Mouse (Mus musculus) testis, adult 2 months (tissue): ENCODE data around the gene Fam171b. TPM values are rescaled to one million over a fixed set of nuclear protein-coding genes. Genes with fewer than 3 reads are reported as not detected.

Source experiments
- H3K27ac ChIP-seq: fragments of 200-500 bp; 2 replicates; pipeline ENCODE4 v1.5.1; 2012; ENCODE audit warnings: low read depth, low read length; ENCODE audit not compliant: control insufficient read depth, insufficient read depth
- H3K27me3 ChIP-seq: fragments of 200-500 bp; 2 replicates; pipeline ENCODE4 v1.6.1; 2012; ENCODE audit warnings: mild to moderate bottlenecking, low read length, moderate library complexity; ENCODE audit not compliant: control insufficient read depth, insufficient read depth
- H3K36me3 ChIP-seq: fragments of 200-500 bp; 2 replicates; pipeline ENCODE4 v1.6.1; 2012; ENCODE audit warnings: mild to moderate bottlenecking, low read length; ENCODE audit not compliant: control insufficient read depth, insufficient read depth
- H3K4me1 ChIP-seq: fragments of 200-500 bp; 2 replicates; pipeline ENCODE4 v1.6.1; 2012; ENCODE audit warnings: low read length; ENCODE audit not compliant: control insufficient read depth, insufficient read depth
- H3K4me3 ChIP-seq: fragments of 200-500 bp; 2 replicates; pipeline ENCODE4 v1.5.1; 2012; ENCODE audit warnings: low read depth, mild to moderate bottlenecking, low read length, moderate library complexity, mixed read lengths; ENCODE audit not compliant: control insufficient read depth
- CTCF ChIP-seq: fragments of 200-500 bp; IDR thresholded peaks from 2 replicates; pipeline ENCODE4 v1.5.1; 2012; ENCODE audit warnings: low read depth, mild to moderate bottlenecking, inconsistent platforms, low read length, moderate library complexity; ENCODE audit not compliant: control insufficient read depth, insufficient read depth, insufficient replicate concordance
- POLR2A ChIP-seq: fragments of 200-500 bp; IDR thresholded peaks from 2 replicates; pipeline ENCODE4 v1.6.1; 2012; ENCODE audit warnings: low read depth, mild to moderate bottlenecking, inconsistent platforms, low read length, moderate library complexity; ENCODE audit not compliant: control insufficient read depth
- polyA plus RNA-seq: library from polyadenylated mRNA; depleted of rRNA; stranded (reverse); fragments of >200 nt; gene quantifications from 2 replicates; pipeline ENCODE4 v1.2.3, GENCODE M21; 2012; rRNA removed

Gene Fam171b
- polyA plus RNA-seq, 1 experiment: 0.11 TPM

GRCm38 (mm10) chr2:83929478-83930088 lies 117.1 kb downstream of the Fam171b start:
- Histone ChIP-seq H3K36me3 (no peaks in the 10 kb centered on the region), H3K4me1 (no peaks in the 10 kb centered on the region), H3K27me3 (no peaks in the 10 kb centered on the region), H3K4me3 (no peak overlapping the region), H3K27ac (no peak overlapping the region)
- TF ChIP-seq CTCF: no peak
- TF ChIP-seq POLR2A: no peak

Other genes with a start within 250 kb of the Fam171b start
- 37.0 and 39.9 TPM in 2 replicates for gene Zc3h15, start 168.2 kb upstream of the Fam171b start, polyA plus RNA-seq
- 3.1 and 4.1 TPM in 2 replicates for gene Itgav, start 88.2 kb upstream of the Fam171b start, polyA plus RNA-seq
- gene Zswim2, start 128.6 kb downstream of the Fam171b start, polyA plus RNA-seq: 50.4 and 63.8 TPM in 2 replicates
- gene Gm13698, start 143.1 kb downstream of the Fam171b start, polyA plus RNA-seq: 0.06 and 0.07 TPM in 2 replicates
- gene Gm13693, start 148.9 kb downstream of the Fam171b start, polyA plus RNA-seq: 0.06 and 0.07 TPM in 2 replicates
- gene Gm13695, start 154.7 kb downstream of the Fam171b start, polyA plus RNA-seq: 0.06 and 0.07 TPM in 2 replicates
- 0.06 and 0.07 TPM in 2 replicates for gene Gm13696, start 160.5 kb downstream of the Fam171b start, polyA plus RNA-seq
- gene Gm13694, start 166.3 kb downstream of the Fam171b start, polyA plus RNA-seq: 0.06 and 0.07 TPM in 2 replicates
- 0.06 and 0.07 TPM in 2 replicates for gene Gm13697, start 172.1 kb downstream of the Fam171b start, polyA plus RNA-seq
- 0.06 TPM in 2 replicates for gene Gm13691, start 177.9 kb downstream of the Fam171b start, polyA plus RNA-seq